Mouse (Mus musculus) G1E (cell line): ENCODE data around the gene Tmtc1.

Source experiments
- CTCF ChIP-seq: IDR thresholded peaks from 2 replicates; pipeline ENCODE4 v1.5.1; 2012; ENCODE audit warnings: low read depth, low read length, inconsistent platforms, mixed read lengths
- GATA1 ChIP-seq: IDR thresholded peaks from 2 replicates; pipeline ENCODE4 v1.6.1; 2012; ENCODE audit warnings: borderline replicate concordance, low read length, inconsistent platforms, mixed read lengths
- GATA2 ChIP-seq: IDR thresholded peaks from 2 replicates; pipeline ENCODE4 v1.6.1; 2012; ENCODE audit warnings: low read depth, low read length, inconsistent platforms, borderline replicate concordance
- TAL1 ChIP-seq: conservative IDR thresholded peaks from 2 replicates; pipeline ENCODE4 v1.6.1; 2012; ENCODE audit warnings: low read depth, low read length, inconsistent platforms, mixed read lengths

- TF ChIP-seq CTCF (no peak), GATA1 (no peak), TAL1 (no peak), GATA2 (no peak)
These were observed 52.0 kb downstream of the Tmtc1 start for GRCm38 (mm10) chr6:148392147-148392546.
